Comparison of ENCODE assay signal across 9 mouse cellular contexts in genomic region chr12:16584035-16584682, GRCm38 (mm10). TPM values are rescaled to one million over a fixed set of nuclear protein-coding genes. Genes with fewer than 3 reads are reported as not detected.
DNase-seq lines count a peak whose midpoint lies in the region; ATAC-seq and TF ChIP-seq lines count a peak whose summit lies in the region.
"Had no signal": no experiment of that assay in that cellular context is flagged by ENCODE, and none has a peak within 500 bp of the region (broad histone marks: within the 10 kb centered on the region; RNA-seq: fewer than 3 reads in every experiment).

No protein-coding gene starts in this region.

- ATAC-seq in midbrain, embryonic 16.5 days, result no peak
- ATAC-seq: Patski had no signal

- 0 out of 2 replicates have a peak overlapping the region, but pooled peaks have one; percentile 28 for H3K27ac ChIP-seq in midbrain, embryonic 10.5 days (replicated peaks)
- H3K27ac ChIP-seq in midbrain, embryonic 16.5 days (ENCODE audit: low read length), result no peak overlapping the region
- H3K27ac ChIP-seq in thymus, adult 2 months (ENCODE audit: control insufficient read depth, insufficient read depth, low read length), result peak overlapping the region; percentile 53

- TF ChIP-seq POLR2A in thymus, adult 2 months (IDR thresholded peaks at IDR 0.05; ENCODE audit: control insufficient read depth, extremely low read depth, insufficient read depth, low read length, poor library complexity), result no peak

- H3K4me3 ChIP-seq in midbrain, embryonic 10.5 days, result no peak overlapping the region
- H3K4me3 ChIP-seq in midbrain, embryonic 16.5 days (ENCODE audit: low read depth, low read length), result no peak overlapping the region
- 0 out of 2 replicates have a peak overlapping the region, but pooled peaks have one; percentile 12 for H3K4me3 ChIP-seq in thymus, adult 2 months (ENCODE audit: control insufficient read depth, insufficient read depth, low read length)

- TF ChIP-seq CTCF in thymus, adult 2 months (IDR thresholded peaks at IDR 0.05; ENCODE audit: borderline replicate concordance, control insufficient read depth, extremely low read depth, insufficient read depth, low read length, poor library complexity), result no peak

- 0 out of 2 replicates have a peak, but pooled peaks cover 5% of the 10 kb centered on the region for H3K27me3 ChIP-seq in midbrain, embryonic 10.5 days (ENCODE audit: low read depth, poor library complexity, severe bottlenecking)
- H3K27me3 ChIP-seq in midbrain, embryonic 16.5 days (ENCODE audit: control insufficient read depth, insufficient read depth, low read depth, low read length), result no peaks in the 10 kb centered on the region
- H3K27me3 ChIP-seq in thymus, adult 2 months (ENCODE audit: control insufficient read depth, insufficient read depth, low read length), result no peaks in the 10 kb centered on the region
- H3K27me3 ChIP-seq: Patski had no signal

- no peak overlapping the region for H3K9ac ChIP-seq in midbrain, embryonic 16.5 days (ENCODE audit: low read depth, low read length)

- peaks cover 56% of the 10 kb centered on the region for H3K4me1 ChIP-seq in midbrain, embryonic 10.5 days
- peaks cover 55% of the 10 kb centered on the region for H3K4me1 ChIP-seq in midbrain, embryonic 16.5 days (ENCODE audit: control insufficient read depth, insufficient read depth, low read length)
- H3K4me1 ChIP-seq in thymus, adult 2 months (replicated peaks; ENCODE audit: control insufficient read depth, insufficient read depth, low read length), result peaks cover 24% of the 10 kb centered on the region

- no peak overlapping the region; the same call in 1 of the 2 replicates for H3K4me2 ChIP-seq in midbrain, embryonic 16.5 days (ENCODE audit: low read length)

- WGBS in midbrain, embryonic 10.5 days, result 27% methylated on average over 14 of the region's 14 CpGs
- 26% methylated on average over 14 of the region's 14 CpGs for WGBS in midbrain, embryonic 16.5 days
- WGBS in thymus, adult 2 months, result 14% methylated on average over 14 of the region's 14 CpGs

- peaks cover 12% of the 10 kb centered on the region for H3K36me3 ChIP-seq in midbrain, embryonic 10.5 days
- peaks cover 2% of the 10 kb centered on the region; the same call in 1 of the 2 replicates for H3K36me3 ChIP-seq in midbrain, embryonic 16.5 days (ENCODE audit: control insufficient read depth, insufficient read depth, low read length)
- no peaks in the 10 kb centered on the region; the same call in 1 of the 2 replicates for H3K36me3 ChIP-seq in thymus, adult 2 months (ENCODE audit: control insufficient read depth, insufficient read depth, low read length)

- DNase-seq in midbrain, embryonic 10.5 days (ENCODE audit: low spot score), result peak; percentile 29
- DNase-seq in gonadal fat pad, adult 2 months (ENCODE audit: low read depth), result peak; percentile 91
- DNase-seq in lung, postnatal 14 days, result peak; percentile 19
- DNase-seq in thymus, adult 2 months, result peak; percentile 26
- DNase-seq in layer of hippocampus, adult 9-11 months, result no peak
- DNase-seq in cerebellum, postnatal 36 days, result no peak
- DNase-seq in urinary bladder, postnatal 14 days (ENCODE audit: low spot score), result no peak

- H3K9me3 ChIP-seq in midbrain, embryonic 10.5 days (replicated peaks), result no peaks in the 10 kb centered on the region
- H3K9me3 ChIP-seq in midbrain, embryonic 16.5 days (replicated peaks; ENCODE audit: control insufficient read depth, low read length, poor library complexity, severe bottlenecking), result no peaks in the 10 kb centered on the region

RNA-seq across cellular contexts. Expression of gene Lpin1, which starts 26.6 kb away (rescaled TPM):
- polyA plus RNA-seq in midbrain, embryonic 10.5 days (2016; fragmentation: Nextera tagmentation; extraction: Ambion mirVana), result 5.5 and 9.0 TPM in 2 replicates
- polyA plus RNA-seq in midbrain, embryonic 16.5 days (2015; fragmentation: Nextera tagmentation; extraction: Ambion mirVana), result 21.7 and 22.4 TPM in 2 replicates
- 66.4 and 75.6 TPM in 2 replicates for polyA plus RNA-seq in gonadal fat pad, adult 2 months (2012; rRNA removed)
- polyA plus RNA-seq in thymus, adult 2 months (2012; rRNA removed), result 24.2 and 24.3 TPM in 2 replicates

Comparison
In these comparisons a context has a peak if more than half of its experiments do, and no peak if none do; other contexts are left out.
1. DNase-seq: peak in midbrain, embryonic 10.5 days (single experiment), gonadal fat pad, adult 2 months (single experiment), lung, postnatal 14 days (single experiment) and thymus, adult 2 months (single experiment); none in layer of hippocampus, adult 9-11 months (single experiment), cerebellum, postnatal 36 days (0 of 2) and urinary bladder, postnatal 14 days (single experiment).